Mouse (Mus musculus): ENCODE measurements around the gene Bach2. TPM values are rescaled to one million over a fixed set of nuclear protein-coding genes. Genes with fewer than 3 reads are reported as not detected.

Gene Bach2
- total and polyA plus RNA-seq, 2 experiments from 2014 or later: 16.0 to 19.0 TPM

DNA sequence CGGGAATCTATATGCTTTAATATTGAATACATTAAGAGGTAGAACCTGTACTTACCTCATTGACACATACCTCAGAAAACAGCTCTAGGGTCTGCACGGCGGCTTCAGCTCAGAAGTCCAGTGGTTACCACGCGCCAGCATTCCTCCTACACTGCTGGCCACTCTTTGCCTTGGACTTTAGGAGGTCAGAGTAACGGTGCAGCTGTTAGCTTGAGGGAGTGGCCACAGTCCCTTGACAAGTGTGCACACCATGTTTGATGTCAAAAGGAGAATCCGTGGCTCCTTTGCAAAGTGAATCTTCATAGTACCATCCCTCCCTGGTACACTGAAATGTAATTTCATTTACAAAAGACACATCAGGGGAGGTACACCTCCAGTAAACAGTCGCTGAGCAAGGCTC is 179.3 kb downstream of the Bach2 start:
- DNase-seq: no peak
- Histone ChIP-seq H3K9ac (no peak overlapping the region), H3K36me3 (ENCODE audit: insufficient read depth) (no peaks in the 10 kb centered on the region), H3K9me3 (ENCODE audit: low read length) (no peaks in the 10 kb centered on the region), H3K4me2 (ENCODE audit: low read depth) (no peak overlapping the region), H3K4me3 (ENCODE audit: low read depth, low read length) (no peak overlapping the region), H3K4me1 (ENCODE audit: insufficient read depth) (peaks cover 5% of the 10 kb centered on the region; the same call in 1 of the 2 replicates), H3K27ac (ENCODE audit: low read depth, low read length) (no peak overlapping the region), H3K27me3 (ENCODE audit: insufficient read depth, low read length) (no peaks in the 10 kb centered on the region)
- ATAC-seq: no peak
- 92% methylated on average over 8 of the region's 8 CpGs for WGBS
- no peak for TF ChIP-seq CTCF (IDR thresholded peaks at IDR 0.05; ENCODE audit: low read depth)

GRCm38 (mm10) chr4:32421570-32421969 is 183.0 kb downstream of the Bach2 start:
- no peaks in the 10 kb centered on the region for H3K36me3 ChIP-seq (ENCODE audit: insufficient read depth)
- H3K27me3 ChIP-seq (ENCODE audit: insufficient read depth, low read length): no peaks in the 10 kb centered on the region
- H3K9ac ChIP-seq: no peak overlapping the region

DNA sequence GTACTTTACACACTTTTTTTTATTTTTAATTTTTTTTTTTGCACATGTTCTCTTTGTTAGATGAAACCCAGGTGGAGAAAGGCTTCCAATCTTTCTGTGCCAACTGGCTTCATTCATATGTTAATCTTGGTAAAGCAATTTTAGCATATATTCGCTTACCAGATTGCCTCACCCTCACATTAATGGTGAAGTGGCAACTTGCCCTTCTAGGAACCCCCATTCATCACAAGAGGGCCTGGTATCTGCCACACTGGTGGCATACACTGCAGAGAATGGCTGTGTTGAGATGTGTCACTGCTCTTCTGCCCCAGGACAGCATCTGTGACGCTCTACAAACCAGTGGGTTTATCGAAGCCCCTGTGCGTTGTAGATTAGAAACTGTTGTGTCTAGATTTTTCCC is 183.8 kb downstream of the Bach2 start:
- no peak overlapping the region for H3K4me2 ChIP-seq (ENCODE audit: low read depth)
- H3K9me3 ChIP-seq (ENCODE audit: low read length): no peaks in the 10 kb centered on the region
- no peaks in the 10 kb centered on the region for H3K27me3 ChIP-seq (ENCODE audit: insufficient read depth, low read length)
- 54% methylated on average over 4 of the region's 4 CpGs for WGBS
- no peak overlapping the region for H3K4me3 ChIP-seq (ENCODE audit: low read depth, low read length)
- H3K27ac ChIP-seq (ENCODE audit: low read depth, low read length): no peak overlapping the region
- H3K4me1 ChIP-seq (ENCODE audit: insufficient read depth): peaks cover 5% of the 10 kb centered on the region; the same call in 1 of the 2 replicates
- H3K36me3 ChIP-seq (ENCODE audit: insufficient read depth): no peaks in the 10 kb centered on the region
- ATAC-seq: no peak
- no peak for TF ChIP-seq CTCF (IDR thresholded peaks at IDR 0.05; ENCODE audit: low read depth)
- DNase-seq: no peak
- no peak overlapping the region for H3K9ac ChIP-seq

More at GRCm38 (mm10) chr4:32421570-32421969, 183.0 kb downstream of the Bach2 start:
- DNase-seq (no peak), ATAC-seq (no peak)
- WGBS: 74% methylated on average over 8 of the region's 8 CpGs
- H3K9me3 ChIP-seq (ENCODE audit: low read length): no peaks in the 10 kb centered on the region
- H3K4me2 ChIP-seq (ENCODE audit: low read depth): no peak overlapping the region
- no peak overlapping the region for H3K4me3 ChIP-seq (ENCODE audit: low read depth, low read length)
- no peak for TF ChIP-seq CTCF (IDR thresholded peaks at IDR 0.05; ENCODE audit: low read depth)
- H3K27ac ChIP-seq (ENCODE audit: low read depth, low read length): no peak overlapping the region
- H3K4me1 ChIP-seq (ENCODE audit: insufficient read depth): peaks cover 5% of the 10 kb centered on the region; the same call in 1 of the 2 replicates

DNA sequence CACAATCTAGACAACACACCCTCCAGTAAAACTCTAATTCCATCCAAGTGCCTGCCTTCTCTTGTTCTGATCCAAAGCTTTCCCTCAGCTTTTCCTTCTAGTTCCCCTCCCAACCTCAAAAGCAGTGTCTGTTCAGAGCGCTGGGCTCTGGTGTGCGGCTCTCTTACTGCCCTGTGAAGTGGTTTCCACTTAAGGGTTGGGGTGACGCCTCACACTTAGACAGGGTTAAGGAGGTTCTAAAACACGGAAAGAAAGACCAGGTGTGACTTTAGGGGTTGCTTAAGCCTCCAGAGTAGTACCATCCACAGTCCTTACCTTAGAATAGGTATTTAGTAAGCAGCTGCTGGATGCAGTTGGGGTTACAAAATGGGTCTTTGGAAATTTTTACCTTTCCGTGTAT is 185.1 kb downstream of the Bach2 start:
- H3K27ac ChIP-seq (ENCODE audit: low read depth, low read length): no peak overlapping the region
- WGBS: 87% methylated on average over 5 of the region's 5 CpGs

DNA sequence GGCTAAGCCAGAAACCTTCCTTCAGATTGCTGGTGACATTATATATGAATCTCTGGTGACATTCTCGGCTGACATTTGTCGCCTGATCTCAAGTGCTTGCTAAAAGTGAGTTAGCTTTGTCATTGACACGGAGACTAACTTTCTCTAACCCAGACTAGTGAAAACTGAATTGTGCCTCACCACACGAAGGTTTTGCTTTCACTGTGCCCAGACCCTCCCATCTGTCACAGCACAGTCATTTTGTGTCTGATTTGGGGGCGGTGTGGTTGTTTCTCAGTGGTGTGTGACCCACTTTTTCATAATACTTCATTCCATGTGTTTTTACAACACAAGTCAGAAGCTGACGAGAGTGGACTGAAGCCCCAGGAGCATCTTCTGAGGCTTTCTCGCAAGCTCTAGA is 185.8 kb downstream of the Bach2 start:
- peaks cover 5% of the 10 kb centered on the region; the same call in 1 of the 2 replicates for H3K4me1 ChIP-seq (ENCODE audit: insufficient read depth)

More for the DNA sequence above, 185.1 kb downstream of the Bach2 start:
- Histone ChIP-seq H3K4me3 (ENCODE audit: low read depth, low read length) (no peak overlapping the region), H3K4me1 (ENCODE audit: insufficient read depth) (peaks cover 5% of the 10 kb centered on the region; the same call in 1 of the 2 replicates), H3K9me3 (ENCODE audit: low read length) (no peaks in the 10 kb centered on the region), H3K27me3 (ENCODE audit: insufficient read depth, low read length) (no peaks in the 10 kb centered on the region), H3K36me3 (ENCODE audit: insufficient read depth) (no peaks in the 10 kb centered on the region), H3K9ac (no peak overlapping the region), H3K4me2 (ENCODE audit: low read depth) (no peak overlapping the region)
- TF ChIP-seq CTCF (IDR thresholded peaks at IDR 0.05; ENCODE audit: low read depth): no peak
- ATAC-seq: no peak
- DNase-seq: no peak

GRCm38 (mm10) chr4:32425060-32425459 is 186.5 kb downstream of the Bach2 start:
- ATAC-seq: no peak
- Histone ChIP-seq H3K4me2 (ENCODE audit: low read depth) (no peak overlapping the region), H3K27me3 (ENCODE audit: insufficient read depth, low read length) (no peaks in the 10 kb centered on the region), H3K9me3 (ENCODE audit: low read length) (no peaks in the 10 kb centered on the region), H3K36me3 (ENCODE audit: insufficient read depth) (no peaks in the 10 kb centered on the region), H3K27ac (ENCODE audit: low read depth, low read length) (no peak overlapping the region), H3K4me1 (ENCODE audit: insufficient read depth) (peaks cover 5% of the 10 kb centered on the region; the same call in 1 of the 2 replicates), H3K9ac (no peak overlapping the region), H3K4me3 (ENCODE audit: low read depth, low read length) (no peak overlapping the region)
- WGBS: 83% methylated on average over 7 of the region's 7 CpGs
- TF ChIP-seq CTCF (IDR thresholded peaks at IDR 0.05; ENCODE audit: low read depth): no peak
- DNase-seq: no peak

More for the DNA sequence above, 185.8 kb downstream of the Bach2 start:
- WGBS: 70% methylated on average over 7 of the region's 7 CpGs
- DNase-seq: no peak
- Histone ChIP-seq H3K27me3 (ENCODE audit: insufficient read depth, low read length) (no peaks in the 10 kb centered on the region), H3K9me3 (ENCODE audit: low read length) (no peaks in the 10 kb centered on the region), H3K36me3 (ENCODE audit: insufficient read depth) (no peaks in the 10 kb centered on the region), H3K4me2 (ENCODE audit: low read depth) (no peak overlapping the region), H3K9ac (no peak overlapping the region), H3K27ac (ENCODE audit: low read depth, low read length) (no peak overlapping the region), H3K4me3 (ENCODE audit: low read depth, low read length) (no peak overlapping the region)
- no peak for TF ChIP-seq CTCF (IDR thresholded peaks at IDR 0.05; ENCODE audit: low read depth)
- no peak for ATAC-seq

GRCm38 (mm10) chr4:32425641-32426040 is 187.0 kb downstream of the Bach2 start:
- WGBS: 88% methylated on average over 3 of the region's 3 CpGs
- no peak overlapping the region for H3K9ac ChIP-seq
- ATAC-seq: no peak
- H3K4me2 ChIP-seq (ENCODE audit: low read depth): no peak overlapping the region
- peaks cover 5% of the 10 kb centered on the region; the same call in 1 of the 2 replicates for H3K4me1 ChIP-seq (ENCODE audit: insufficient read depth)
- no peaks in the 10 kb centered on the region for H3K27me3 ChIP-seq (ENCODE audit: insufficient read depth, low read length)
- no peak overlapping the region for H3K27ac ChIP-seq (ENCODE audit: low read depth, low read length)
- H3K4me3 ChIP-seq (ENCODE audit: low read depth, low read length): no peak overlapping the region
- no peak for TF ChIP-seq CTCF (IDR thresholded peaks at IDR 0.05; ENCODE audit: low read depth)
- DNase-seq: no peak
- no peaks in the 10 kb centered on the region for H3K36me3 ChIP-seq (ENCODE audit: insufficient read depth)
- H3K9me3 ChIP-seq (ENCODE audit: low read length): no peaks in the 10 kb centered on the region
